In the genomic region with DNA sequence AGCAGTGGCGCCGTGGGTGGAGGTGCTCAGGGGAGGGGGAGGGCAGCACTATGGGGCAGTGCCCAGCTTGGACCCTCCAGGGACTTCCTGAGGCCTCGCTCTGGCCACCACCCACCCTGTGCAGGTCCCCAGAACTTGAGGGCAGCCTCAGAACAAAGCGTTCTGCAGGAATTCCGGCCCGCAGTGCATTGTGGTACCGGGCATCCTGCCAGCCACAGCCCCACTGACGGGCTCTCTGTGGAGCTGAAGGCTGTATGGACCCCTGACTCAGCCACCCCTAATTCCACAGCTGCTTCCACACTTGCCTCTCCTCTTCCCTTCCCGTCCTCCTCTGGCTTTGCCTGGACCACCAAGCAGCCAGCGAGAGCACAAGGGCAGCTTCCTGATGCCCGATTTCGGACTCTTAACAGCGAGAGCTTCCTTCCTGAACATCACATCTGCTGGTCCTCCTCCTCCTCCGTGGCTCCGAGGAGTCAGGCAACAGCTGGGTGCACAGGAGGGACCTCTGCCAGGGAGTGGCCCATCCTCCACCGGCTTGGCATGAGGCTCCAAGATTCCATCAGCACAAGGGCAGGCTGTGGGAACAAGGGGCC, we compare ENCODE assay signal across 8 mouse cellular contexts. TPM values are rescaled to one million over a fixed set of nuclear protein-coding genes. Genes with fewer than 3 reads are reported as not detected.
A peak's percentile ranks its signal among the peaks of the same experiment; 100 is the strongest.
DNase-seq lines count a peak whose midpoint lies in the region; ATAC-seq lines count a peak whose summit lies in the region.

No protein-coding gene starts in this region.

- no peaks in the 10 kb centered on the region for H3K27me3 ChIP-seq in forebrain, embryonic 10.5 days (ENCODE audit: poor library complexity, severe bottlenecking)
- no peaks in the 10 kb centered on the region for H3K27me3 ChIP-seq in forebrain, embryonic 11.5 days (ENCODE audit: control insufficient read depth, insufficient read depth, low read length)
- no peaks in the 10 kb centered on the region for H3K27me3 ChIP-seq in lung, embryonic 15.5 days

- H3K4me2 ChIP-seq in forebrain, embryonic 11.5 days (ENCODE audit: low read depth, low read length, severe bottlenecking) = no peak overlapping the region
- H3K4me2 ChIP-seq in lung, embryonic 15.5 days = no peak overlapping the region

- H3K36me3 ChIP-seq in forebrain, embryonic 10.5 days (replicated peaks) = no peaks in the 10 kb centered on the region
- no peaks in the 10 kb centered on the region for H3K36me3 ChIP-seq in forebrain, embryonic 11.5 days (ENCODE audit: control insufficient read depth, insufficient read depth, low read length)
- H3K36me3 ChIP-seq in lung, embryonic 15.5 days = no peaks in the 10 kb centered on the region

- no peak for DNase-seq in forebrain, embryonic 10.5 days (ENCODE audit: extremely low spot score, low spot score)
- DNase-seq in forebrain, embryonic 11.5 days (ENCODE audit: low spot score) = no peak
- DNase-seq in ovary, postnatal 36 days (ENCODE audit: low spot score) = peak; percentile 61
- DNase-seq in ovary, postnatal 10 days (ENCODE audit: low spot score) = no peak
- DNase-seq in cerebellum, adult 8-10 months = no peak

- WGBS in forebrain, embryonic 10.5 days = 82% methylated on average over 16 of the region's 16 CpGs
- WGBS in forebrain, embryonic 11.5 days = 85% methylated on average over 16 of the region's 16 CpGs
- WGBS in lung, embryonic 15.5 days = 45% methylated on average over 16 of the region's 16 CpGs

- H3K4me3 ChIP-seq in forebrain, embryonic 10.5 days = no peak overlapping the region
- H3K4me3 ChIP-seq in forebrain, embryonic 11.5 days (ENCODE audit: low read depth, low read length) = no peak overlapping the region
- no peak overlapping the region for H3K4me3 ChIP-seq in lung, embryonic 15.5 days

- peaks cover 4% of the 10 kb centered on the region; the same call in 1 of the 2 replicates for H3K4me1 ChIP-seq in forebrain, embryonic 10.5 days
- no peaks in the 10 kb centered on the region for H3K4me1 ChIP-seq in forebrain, embryonic 11.5 days (replicated peaks; ENCODE audit: control insufficient read depth, insufficient read depth, low read length)
- peaks cover 19% of the 10 kb centered on the region for H3K4me1 ChIP-seq in lung, embryonic 15.5 days

- no peaks in the 10 kb centered on the region for H3K9me3 ChIP-seq in forebrain, embryonic 10.5 days
- H3K9me3 ChIP-seq in forebrain, embryonic 11.5 days (ENCODE audit: control insufficient read depth, low read length) = no peaks in the 10 kb centered on the region
- H3K9me3 ChIP-seq in lung, embryonic 15.5 days = no peaks in the 10 kb centered on the region

- H3K9ac ChIP-seq in forebrain, embryonic 11.5 days (ENCODE audit: low read length) = no peak overlapping the region
- H3K9ac ChIP-seq in lung, embryonic 15.5 days = no peak overlapping the region

- no peak for ATAC-seq in forebrain, embryonic 11.5 days (replicated peaks; ENCODE audit: low FRiP score)
- peak; percentile 24 to 34; a peak in 2 of 4 replicates for ATAC-seq in hematopoietic stem cell, adult 5-6 weeks (replicated peaks in 1 of 2; ENCODE audit: insufficient read depth in 1 of 2, low FRiP score in 2 of 2, low TSS enrichment in 1 of 2, low read depth in 1 of 2, poor library complexity in 2 of 2, severe bottlenecking in 2 of 2)
- ATAC-seq in lung, embryonic 15.5 days (ENCODE audit: borderline replicate concordance, extremely low read depth, low FRiP score, low TSS enrichment) = peak; percentile 73
- no peak for ATAC-seq in erythroblast, adult 5-6 weeks (replicated peaks; ENCODE audit: low FRiP score, poor library complexity, severe bottlenecking)

- H3K27ac ChIP-seq in forebrain, embryonic 10.5 days = 0 out of 2 replicates have a peak overlapping the region, but pooled peaks have one; percentile 12
- no peak overlapping the region for H3K27ac ChIP-seq in forebrain, embryonic 11.5 days (ENCODE audit: low read depth, low read length)
- peak overlapping the region; percentile 66 for H3K27ac ChIP-seq in lung, embryonic 15.5 days

RNA-seq across cellular contexts. Expression of a gene that starts 46.2 kb away (rescaled TPM):
- polyA plus RNA-seq in forebrain, embryonic 10.5 days (2016; fragmentation: Nextera tagmentation; extraction: Ambion mirVana) = 18.2 and 19.6 TPM in 2 replicates
- 6.3 and 7.9 TPM in 2 replicates for polyA plus RNA-seq in forebrain, embryonic 11.5 days (2014; fragmentation: Nextera tagmentation; extraction: Ambion mirVana)
- 28.7 and 28.9 TPM in 2 replicates for total RNA-seq in hematopoietic stem cell, adult 5-6 weeks (2017)
- polyA plus RNA-seq in lung, embryonic 15.5 days (2015; fragmentation: Nextera tagmentation; extraction: Ambion mirVana) = 17.5 and 17.9 TPM in 2 replicates
- 3.8 and 9.4 TPM in 2 replicates for total RNA-seq in erythroblast, adult 5-6 weeks (2015; ENCODE audit: low replicate concordance)
- 4.4 and 7.9 TPM in 2 replicates for total RNA-seq in erythroblast, adult 5-6 weeks (2017; ENCODE audit: low replicate concordance)

Comparison
In these comparisons a context has a peak if more than half of its experiments do, and no peak if none do; other contexts are left out.
1. ATAC-seq: peak in hematopoietic stem cell, adult 5-6 weeks (2 of 2) and lung, embryonic 15.5 days (single experiment); none in forebrain, embryonic 11.5 days (single experiment) and erythroblast, adult 5-6 weeks (single experiment).